Mouse (Mus musculus) erythroblast, embryonic 14.5 days (primary cell): ENCODE results near the gene Kcnj5. TPM values are rescaled to one million over a fixed set of nuclear protein-coding genes. Genes with fewer than 3 reads are reported as not detected.

Experiments used
- H3K27me3 ChIP-seq: 2 replicates; pipeline ENCODE4 v1.6.1; 2012; ENCODE audit warnings: inconsistent platforms; ENCODE audit not compliant: control insufficient read depth
- H3K36me3 ChIP-seq: 2 replicates; pipeline ENCODE4 v1.6.1; 2012; ENCODE audit warnings: mild to moderate bottlenecking, inconsistent platforms; ENCODE audit not compliant: control insufficient read depth
- H3K4me1 ChIP-seq: 2 replicates; pipeline ENCODE4 v1.6.1; 2012; ENCODE audit warnings: inconsistent platforms; ENCODE audit not compliant: control insufficient read depth
- H3K4me3 ChIP-seq: replicated peaks from 2 replicates; pipeline ENCODE3; 2012; ENCODE audit warnings: moderate library complexity, mild to moderate bottlenecking, inconsistent platforms
- H3K9me3 ChIP-seq: 2 replicates; pipeline ENCODE4 v1.6.1; 2012; ENCODE audit warnings: low read length, inconsistent platforms, mixed read lengths; ENCODE audit not compliant: control insufficient read depth
- GATA1 ChIP-seq: IDR thresholded peaks from 2 replicates; pipeline ENCODE4 v1.6.1; 2012; ENCODE audit warnings: low read length, inconsistent platforms, mixed read lengths
- TAL1 ChIP-seq: IDR thresholded peaks from 3 replicates; pipeline ENCODE4 v1.6.1; 2012; ENCODE audit warnings: low read length, inconsistent platforms, mixed read lengths
- polyA plus RNA-seq: library from polyadenylated mRNA; stranded (reverse); fragments of >175 nt; gene quantifications from 2 replicates; pipeline ENCODE4 v1.2.3, GENCODE M21; 2012

Kcnj5 gene
- polyA plus RNA-seq, 1 experiment, result not detected

GRCm38 (mm10) chr9:32335389-32336150 is 8.6 kb downstream of the Kcnj5 start:
- Histone ChIP-seq H3K4me1 (peaks cover 2% of the 10 kb centered on the region), H3K36me3 (no peaks in the 10 kb centered on the region), H3K9me3 (no peaks in the 10 kb centered on the region), H3K27me3 (no peaks in the 10 kb centered on the region), H3K4me3 (no peak overlapping the region)
- no peak for TF ChIP-seq GATA1
- no peak for TF ChIP-seq TAL1

GRCm38 (mm10) chr9:32331162-32331561 is 13.0 kb downstream of the Kcnj5 start:
- H3K4me3 ChIP-seq, result no peak overlapping the region
- H3K36me3 ChIP-seq, result no peaks in the 10 kb centered on the region
- TF ChIP-seq GATA1 (no peak), TAL1 (no peak)
- H3K27me3 ChIP-seq, result no peaks in the 10 kb centered on the region
- H3K9me3 ChIP-seq, result no peaks in the 10 kb centered on the region
- peaks cover 10% of the 10 kb centered on the region for H3K4me1 ChIP-seq

GRCm38 (mm10) chr9:32328777-32329176 is 15.4 kb downstream of the Kcnj5 start:
- TF ChIP-seq GATA1, result no peak
- no peak for TF ChIP-seq TAL1
- Histone ChIP-seq H3K9me3 (no peaks in the 10 kb centered on the region), H3K27me3 (no peaks in the 10 kb centered on the region), H3K36me3 (no peaks in the 10 kb centered on the region), H3K4me1 (peaks cover 10% of the 10 kb centered on the region), H3K4me3 (no peak overlapping the region)

- Histone ChIP-seq H3K9me3 (no peaks in the 10 kb centered on the region), H3K4me3 (no peak overlapping the region), H3K27me3 (no peaks in the 10 kb centered on the region), H3K4me1 (peaks cover 5% of the 10 kb centered on the region), H3K36me3 (no peaks in the 10 kb centered on the region)
- TF ChIP-seq GATA1 (no peak), TAL1 (no peak)
Observed at GRCm38 (mm10) chr9:32323610-32324009, 20.5 kb downstream of the Kcnj5 start.

GRCm38 (mm10) chr9:32320167-32320566 is 24.0 kb downstream of the Kcnj5 start:
- H3K27me3 ChIP-seq, result no peaks in the 10 kb centered on the region
- no peaks in the 10 kb centered on the region for H3K4me1 ChIP-seq
- no peak for TF ChIP-seq TAL1
- no peak for TF ChIP-seq GATA1
- no peak overlapping the region for H3K4me3 ChIP-seq
- no peaks in the 10 kb centered on the region for H3K9me3 ChIP-seq
- no peaks in the 10 kb centered on the region for H3K36me3 ChIP-seq

GRCm38 (mm10) chr9:32315999-32316398 is 28.2 kb downstream of the Kcnj5 start:
- Histone ChIP-seq H3K9me3 (no peaks in the 10 kb centered on the region), H3K4me3 (no peak overlapping the region), H3K4me1 (no peaks in the 10 kb centered on the region), H3K27me3 (no peaks in the 10 kb centered on the region), H3K36me3 (no peaks in the 10 kb centered on the region)
- no peak for TF ChIP-seq TAL1
- no peak for TF ChIP-seq GATA1

GRCm38 (mm10) chr9:32314071-32314470 is 30.1 kb downstream of the Kcnj5 start:
- TF ChIP-seq GATA1, result no peak
- TF ChIP-seq TAL1, result no peak
- no peaks in the 10 kb centered on the region for H3K4me1 ChIP-seq
- no peak overlapping the region for H3K4me3 ChIP-seq
- no peaks in the 10 kb centered on the region for H3K27me3 ChIP-seq
- no peaks in the 10 kb centered on the region for H3K9me3 ChIP-seq
- no peaks in the 10 kb centered on the region for H3K36me3 ChIP-seq

- no peaks in the 10 kb centered on the region for H3K9me3 ChIP-seq
- no peaks in the 10 kb centered on the region for H3K36me3 ChIP-seq
- H3K4me1 ChIP-seq, result no peaks in the 10 kb centered on the region
- TF ChIP-seq TAL1 (no peak), GATA1 (no peak)
- no peaks in the 10 kb centered on the region for H3K27me3 ChIP-seq
- no peak overlapping the region for H3K4me3 ChIP-seq
Observed at GRCm38 (mm10) chr9:32312208-32312607, 31.9 kb downstream of the Kcnj5 start.

GRCm38 (mm10) chr9:32311786-32312185 is 32.4 kb downstream of the Kcnj5 start:
- H3K27me3 ChIP-seq, result no peaks in the 10 kb centered on the region
- H3K9me3 ChIP-seq, result no peaks in the 10 kb centered on the region
- TF ChIP-seq GATA1 (no peak), TAL1 (no peak)
- H3K36me3 ChIP-seq, result no peaks in the 10 kb centered on the region
- no peak overlapping the region for H3K4me3 ChIP-seq
- H3K4me1 ChIP-seq, result no peaks in the 10 kb centered on the region
